17 mouse cellular contexts compared by ENCODE assay signal in the genomic region with DNA sequence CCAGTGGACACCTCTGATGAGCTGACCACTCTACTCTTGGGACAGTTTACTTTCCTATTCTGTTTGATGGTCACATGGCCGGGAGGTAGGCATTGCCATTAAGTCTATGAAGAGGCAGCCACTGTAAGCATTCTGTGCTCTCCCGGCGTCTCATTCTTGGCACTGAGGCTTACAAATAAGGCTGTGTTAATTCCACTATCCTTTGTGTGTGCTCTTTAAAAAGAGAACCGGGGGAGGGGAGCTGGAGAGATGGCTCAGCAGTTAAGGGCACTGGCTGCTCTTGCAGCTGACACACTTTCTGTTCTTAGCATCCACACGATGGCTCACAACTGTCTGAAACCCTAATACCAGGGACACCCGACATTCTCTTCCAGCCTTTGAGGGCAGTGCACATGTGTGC. TPM values are rescaled to one million over a fixed set of nuclear protein-coding genes. Genes with fewer than 3 reads are reported as not detected.
DNase-seq lines count a peak whose midpoint lies in the region; ATAC-seq and TF ChIP-seq lines count a peak whose summit lies in the region.
"Had no signal": no experiment of that assay in that cellular context is flagged by ENCODE, and none has a peak within 500 bp of the region (broad histone marks: within the 10 kb centered on the region; RNA-seq: fewer than 3 reads in every experiment).

No protein-coding gene starts in this region.

- intact Hi-C loops in heart, adult 2 months (cut with DNase I): no loop called here

- no peak overlapping the region for H3K4me2 ChIP-seq in forebrain, embryonic 15.5 days (replicated peaks)
- H3K4me2 ChIP-seq in midbrain, embryonic 14.5 days (ENCODE audit: low read length): no peak overlapping the region
- H3K4me2 ChIP-seq: heart, embryonic 12.5 days; liver, embryonic 12.5 days had no signal

- peak; percentile 42 for DNase-seq in layer of hippocampus, adult 9-11 months
- no peak for DNase-seq in layer of hippocampus, adult 9-10 months (ENCODE audit: low spot score)
- DNase-seq in brain, embryonic 18.5 days (ENCODE audit: low read depth, low spot score): peak; percentile 24
- DNase-seq in midbrain, embryonic 14.5 days: peak; percentile 63
- DNase-seq in cerebellum, postnatal 36 days: no peak
- no peak for DNase-seq in retina, embryonic 14.5 days (ENCODE audit: low spot score)
- DNase-seq in heart, adult 2 months: no peak
- DNase-seq: adrenal gland, postnatal 25 days; cerebellum, adult 11 months; gastrocnemius, postnatal 36 days; kidney, adult 2 months; thymus, postnatal 14 days had no signal

- 0 out of 2 replicates have a peak overlapping the region, but pooled peaks have one; percentile 29 for H3K27ac ChIP-seq in forebrain, embryonic 15.5 days (replicated peaks)
- no peak overlapping the region for H3K27ac ChIP-seq in midbrain, embryonic 14.5 days (replicated peaks; ENCODE audit: low read depth, low read length)
- no peak overlapping the region for H3K27ac ChIP-seq in heart, adult 2 months
- H3K27ac ChIP-seq: liver, embryonic 12.5 days had no signal

- H3K36me3 ChIP-seq in forebrain, embryonic 15.5 days: no peaks in the 10 kb centered on the region
- H3K36me3 ChIP-seq in midbrain, embryonic 14.5 days (ENCODE audit: control insufficient read depth, insufficient read depth, low read length): no peaks in the 10 kb centered on the region
- no peaks in the 10 kb centered on the region for H3K36me3 ChIP-seq in heart, adult 2 months (ENCODE audit: control insufficient read depth, insufficient read depth, low read length)
- H3K36me3 ChIP-seq: heart, embryonic 12.5 days; liver, embryonic 12.5 days had no signal

- no peak for TF ChIP-seq POLR2A in heart, adult 2 months (IDR thresholded peaks at IDR 0.05; ENCODE audit: insufficient read depth, low read depth, low read length)

- no peaks in the 10 kb centered on the region for H3K9me3 ChIP-seq in forebrain, embryonic 15.5 days
- no peaks in the 10 kb centered on the region for H3K9me3 ChIP-seq in midbrain, embryonic 14.5 days (ENCODE audit: control insufficient read depth, low read length)
- H3K9me3 ChIP-seq: heart, embryonic 12.5 days; liver, embryonic 12.5 days had no signal

- no peak for TF ChIP-seq EP300 in heart, adult 2 months (IDR thresholded peaks at IDR 0.05; ENCODE audit: insufficient read depth, low read depth, low read length)

- ATAC-seq in forebrain, embryonic 15.5 days (replicated peaks): peak; percentile 35
- ATAC-seq in midbrain, embryonic 14.5 days (ENCODE audit: low FRiP score, low TSS enrichment): no peak; the same call in 1 of the 2 replicates
- ATAC-seq: lung, postnatal 0 days had no signal

- H3K79me2 ChIP-seq in heart, adult 2 months (replicated peaks; ENCODE audit: control insufficient read depth, insufficient read depth, low read length): no peaks in the 10 kb centered on the region

- TF ChIP-seq CTCF in heart, adult 2 months (IDR thresholded peaks at IDR 0.05): no peak

- H3K4me1 ChIP-seq in forebrain, embryonic 15.5 days: peaks cover 22% of the 10 kb centered on the region
- peaks cover 19% of the 10 kb centered on the region for H3K4me1 ChIP-seq in midbrain, embryonic 14.5 days (ENCODE audit: control insufficient read depth, insufficient read depth, low read length)
- H3K4me1 ChIP-seq in heart, adult 2 months (ENCODE audit: control insufficient read depth, insufficient read depth, low read length): no peaks in the 10 kb centered on the region
- H3K4me1 ChIP-seq: liver, embryonic 12.5 days had no signal

- H3K27me3 ChIP-seq in forebrain, embryonic 15.5 days: no peaks in the 10 kb centered on the region
- H3K27me3 ChIP-seq in midbrain, embryonic 14.5 days (ENCODE audit: control insufficient read depth, insufficient read depth, low read length): no peaks in the 10 kb centered on the region
- H3K27me3 ChIP-seq in heart, adult 2 months (ENCODE audit: control insufficient read depth, insufficient read depth, low read length): no peaks in the 10 kb centered on the region
- H3K27me3 ChIP-seq: heart, embryonic 12.5 days had no signal

- H3K4me3 ChIP-seq in forebrain, embryonic 15.5 days: no peak overlapping the region
- no peak overlapping the region for H3K4me3 ChIP-seq in midbrain, embryonic 14.5 days (replicated peaks; ENCODE audit: low read depth, low read length)
- no peak overlapping the region for H3K4me3 ChIP-seq in heart, adult 2 months
- H3K4me3 ChIP-seq: heart, embryonic 12.5 days; liver, embryonic 12.5 days had no signal

- H3K9ac ChIP-seq in forebrain, embryonic 15.5 days (replicated peaks): no peak overlapping the region
- no peak overlapping the region for H3K9ac ChIP-seq in midbrain, embryonic 14.5 days (replicated peaks; ENCODE audit: low read length)
- no peak overlapping the region for H3K9ac ChIP-seq in heart, adult 2 months (ENCODE audit: low read depth, low read length)
- H3K9ac ChIP-seq: heart, embryonic 12.5 days; liver, embryonic 12.5 days had no signal

- 11% methylated on average over 6 of the region's 6 CpGs for WGBS in forebrain, embryonic 15.5 days
- WGBS in midbrain, embryonic 14.5 days: 22% methylated on average over 6 of the region's 6 CpGs
- WGBS in heart, adult 2 months: 50% methylated on average over 6 of the region's 6 CpGs

RNA-seq across cellular contexts. Expression of gene Tspan18, which starts 56.9 kb away (rescaled TPM):
- 16.5 and 16.9 TPM in 2 replicates for polyA plus RNA-seq in forebrain, embryonic 15.5 days (2015; fragmentation: Nextera tagmentation; extraction: Ambion mirVana)
- polyA plus RNA-seq in midbrain, embryonic 14.5 days (2014; fragmentation: Nextera tagmentation; extraction: Ambion mirVana): 21.2 and 27.8 TPM in 2 replicates
- 10 to 100 TPM in 1 of 2 experiments, 1 to 10 TPM in 1; 9.4 to 16.0 TPM for total RNA-seq in heart, adult 2 months (2021)
- polyA plus RNA-seq in heart, adult 2 months (2012; rRNA removed): 21.3 and 23.8 TPM in 2 replicates
- total RNA-seq: hematopoietic stem cell, adult 5-6 weeks had no signal

Comparison
In these comparisons a context has a peak if more than half of its experiments do, and no peak if none do; other contexts are left out.
1. DNase-seq: peak in layer of hippocampus, adult 9-11 months (single experiment), brain, embryonic 18.5 days (single experiment) and midbrain, embryonic 14.5 days (single experiment); none in layer of hippocampus, adult 9-10 months (single experiment), cerebellum, postnatal 36 days (0 of 2), retina, embryonic 14.5 days (single experiment) and heart, adult 2 months (0 of 2).